Mouse (Mus musculus) layer of hippocampus, postnatal 14 days (tissue): ENCODE results near the gene Ibtk. TPM values are rescaled to one million over a fixed set of nuclear protein-coding genes. Genes with fewer than 3 reads are reported as not detected.
A peak's percentile ranks its signal among the peaks of the same experiment; 100 is the strongest.
"Not testable (repeated sequence)": the region's sequence is repeated elsewhere in the genome, so short reads cannot be mapped to it uniquely, and the experiment has no call there.

ENCODE experiments used
- DNase-seq, 2 experiments: peaks; one replicate each; pipeline ENCODE4 v3.0.0; 2021 to 2022; ENCODE audit warnings: low spot score in 2 of 2, mixed read lengths in 1 of 2
- long read RNA-seq, 2 experiments: library from polyadenylated mRNA; stranded (forward); transcript quantifications; one replicate each; pipeline ENCODE4 v2.0.0; 2021
- total RNA-seq, 2 experiments: library from RNA; stranded (reverse); gene quantifications; 2 replicates each; pipeline ENCODE4 v1.2.3; 2021

Ibtk gene
- total RNA-seq = 10 to 100 TPM; 19.5 to 20.3 TPM
- long read RNA-seq, experiment 1, full-length matches to known transcripts = 5 of 7 reads
- long read RNA-seq, experiment 1, partial matches to known transcripts = 1 of 7 reads
- long read RNA-seq, experiment 1, other reads (novel, unspliced or antisense) = 1 of 7 reads
- long read RNA-seq, experiment 2, full-length matches to known transcripts = 1 of 9 reads
- long read RNA-seq, experiment 2, partial matches to known transcripts = 3 of 9 reads
- long read RNA-seq, experiment 2, other reads (novel, unspliced or antisense) = 5 of 9 reads

DNA sequence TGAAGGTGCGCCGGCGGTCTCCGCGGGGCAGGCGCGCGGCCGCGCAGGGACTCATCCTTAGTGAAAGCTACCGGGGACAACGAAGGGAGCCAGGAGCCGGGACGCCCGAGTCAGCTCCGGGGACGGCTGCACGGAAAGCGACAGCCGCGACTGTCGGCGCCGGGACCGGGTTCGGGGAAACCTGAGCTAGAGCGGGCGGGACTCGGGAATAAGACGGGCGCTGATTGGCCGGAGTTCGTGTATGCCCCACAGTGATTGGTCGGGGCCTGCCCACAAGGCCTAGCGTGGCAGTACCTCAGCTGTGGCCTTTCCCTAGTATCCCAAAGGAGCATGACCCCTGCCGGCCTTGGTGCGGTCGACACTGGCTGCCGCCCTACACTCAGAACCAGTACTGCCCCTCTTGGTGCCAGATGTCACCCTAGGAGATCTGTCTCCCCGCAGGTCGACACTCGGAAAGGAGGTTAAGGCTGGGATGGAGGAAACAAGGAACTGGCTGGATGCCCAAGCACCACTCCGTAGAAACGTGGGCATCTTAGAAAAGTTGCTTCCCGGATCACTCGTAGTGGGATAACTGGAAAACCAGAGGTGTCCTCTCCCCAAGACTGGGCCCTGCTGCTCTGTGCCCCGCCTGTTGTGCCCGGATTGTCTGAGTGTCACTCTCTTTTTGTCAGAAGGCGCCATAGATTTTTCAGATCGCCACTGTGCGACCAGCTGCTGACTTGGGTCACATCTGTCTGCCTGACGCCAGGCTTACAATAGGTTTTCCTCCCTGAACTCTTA, at the start of gene Ibtk:
Gene Ibtk, minus strand, starts transcription at position 193 of the 780 bp plus-strand sequence.
- DNase-seq = peak; percentile 98 to 99

DNA sequence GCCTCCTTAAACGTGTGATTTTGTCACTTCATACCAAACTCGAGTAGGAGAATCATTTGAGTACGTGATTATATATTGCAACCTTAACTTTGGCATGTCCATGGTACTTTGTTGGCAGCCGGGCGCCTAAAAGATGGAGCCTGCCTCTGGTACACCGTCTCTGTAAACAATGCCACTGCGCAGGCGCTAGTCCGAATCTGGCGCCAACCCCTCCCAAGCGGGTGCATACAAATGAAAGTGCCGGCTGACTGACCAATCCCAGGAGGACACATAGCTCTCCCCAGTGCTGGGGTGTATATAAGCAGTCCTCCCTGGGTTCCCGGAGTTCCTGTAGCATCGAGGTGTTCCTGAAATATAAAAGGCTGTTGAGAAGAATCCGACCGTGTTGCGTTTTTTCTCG, 42.4 kb upstream of the Ibtk start:
- DNase-seq = not testable (repeated sequence)

DNA sequence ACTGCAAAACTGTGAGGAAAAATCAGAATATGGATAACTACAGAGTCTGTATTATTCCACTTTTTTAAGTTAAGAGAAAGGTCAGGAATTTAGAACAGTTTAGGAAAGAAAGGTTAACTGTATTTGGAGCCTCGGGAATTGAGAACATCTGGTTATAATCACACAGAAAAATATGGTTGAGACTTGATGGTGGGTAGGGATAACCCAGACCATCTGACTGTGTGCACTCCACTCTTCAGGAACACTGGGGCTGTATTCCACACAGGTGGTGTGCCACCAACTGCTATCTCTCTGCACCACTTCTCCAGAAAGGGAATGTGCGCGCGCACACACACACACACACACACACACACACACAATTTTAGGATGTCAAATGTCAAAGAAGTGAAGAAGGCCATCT, 31.1 kb upstream of the Ibtk start:
- no peak for DNase-seq

DNA sequence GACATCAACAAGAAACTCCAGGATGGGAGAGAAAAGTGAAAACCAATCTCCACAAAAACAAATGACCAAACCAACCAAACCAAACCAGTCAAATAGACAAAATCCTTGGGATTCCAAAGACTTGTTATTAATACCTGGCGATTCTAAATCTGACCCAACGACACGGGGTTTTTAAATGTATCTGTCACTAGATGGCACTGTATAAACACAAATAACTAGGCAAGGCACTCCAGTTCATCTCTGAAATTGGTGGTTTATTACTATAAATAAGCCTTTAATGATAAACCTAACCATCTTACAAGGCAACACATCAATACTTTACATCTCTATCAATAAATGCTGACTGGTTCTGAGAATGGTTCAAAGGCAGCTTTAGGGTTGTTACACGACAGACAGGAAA, 30.3 kb upstream of the Ibtk start:
- peak in 1 of 2 experiments; percentile 55 for DNase-seq

DNA sequence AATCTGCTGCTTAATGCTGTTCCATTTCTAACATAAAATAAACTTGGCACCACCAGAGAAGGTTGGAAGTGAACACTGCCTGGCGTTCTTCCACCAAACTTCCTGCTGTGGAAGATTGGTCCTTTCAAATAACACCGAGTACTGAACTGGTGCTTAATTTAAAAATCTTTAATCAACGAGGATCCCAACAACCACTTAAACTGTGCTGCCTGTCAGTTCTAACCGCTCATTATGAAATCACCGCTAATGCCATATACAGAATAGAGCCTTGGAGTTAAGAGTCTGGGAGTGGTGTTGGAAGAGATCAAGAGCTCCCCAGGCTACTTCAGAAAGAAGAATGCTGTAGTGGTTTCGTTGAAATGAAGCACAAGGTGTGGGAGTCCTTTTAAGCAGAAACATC, 28.4 kb upstream of the Ibtk start:
- DNase-seq = peak in 1 of 2 experiments; percentile 13

DNA sequence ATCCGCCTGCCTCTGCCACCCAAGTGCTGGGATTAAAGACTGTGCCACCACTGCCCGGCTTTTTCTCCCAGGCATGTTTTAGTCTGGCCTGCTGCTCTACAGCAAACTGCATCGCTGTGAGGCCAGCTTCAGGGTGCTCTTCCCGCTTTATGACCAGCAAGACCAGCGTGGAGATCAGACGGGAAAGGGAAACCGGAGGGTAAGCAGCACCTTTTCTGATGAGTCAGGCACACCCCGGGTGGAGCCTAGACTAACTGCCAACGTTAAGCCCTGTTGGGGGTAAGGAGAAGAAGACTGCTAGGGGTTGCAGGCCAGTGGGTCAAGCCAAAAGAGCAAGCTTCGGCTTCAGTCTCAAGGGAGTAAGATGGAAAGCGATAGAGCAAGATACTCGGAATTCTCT, 23.1 kb upstream of the Ibtk start:
- DNase-seq = no peak

DNA sequence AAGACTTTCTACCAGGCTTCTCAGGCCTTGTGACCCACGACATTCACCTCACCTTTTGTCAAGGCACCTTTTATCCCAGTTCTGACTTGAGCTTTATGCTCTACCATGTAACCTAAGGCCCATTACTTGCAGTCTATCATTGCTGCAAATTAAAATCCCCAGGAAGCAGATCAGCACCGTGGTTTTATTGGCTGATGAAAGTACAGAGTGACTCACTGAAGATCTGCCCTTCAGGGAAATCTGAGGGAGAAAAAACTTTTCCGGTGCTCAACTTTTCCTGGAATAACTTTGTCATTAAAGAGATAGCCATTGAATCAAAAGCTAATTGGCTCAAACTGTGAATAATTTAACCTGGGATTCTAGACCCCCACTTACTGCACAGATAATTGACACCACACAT, 22.3 kb upstream of the Ibtk start:
- no peak for DNase-seq

DNA sequence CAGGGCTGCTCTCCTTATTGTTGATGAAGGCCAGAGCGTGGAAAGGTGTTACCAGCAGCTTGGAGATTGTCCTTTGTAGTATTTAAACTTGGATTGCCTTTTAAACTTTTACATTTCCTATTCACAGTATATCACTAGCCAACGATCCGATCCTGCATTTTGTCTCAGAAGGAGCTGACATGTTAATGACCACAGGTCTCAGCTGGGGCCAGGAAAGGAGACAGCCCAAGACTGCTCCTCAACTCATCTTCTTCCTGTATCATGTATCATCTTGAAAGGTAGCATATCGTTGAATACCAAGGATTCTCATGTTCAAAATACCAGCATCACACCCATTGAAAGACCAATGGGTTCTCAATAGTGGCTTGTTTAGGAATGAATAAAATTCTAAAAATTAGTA, 21.2 kb upstream of the Ibtk start:
- DNase-seq = no peak

DNA sequence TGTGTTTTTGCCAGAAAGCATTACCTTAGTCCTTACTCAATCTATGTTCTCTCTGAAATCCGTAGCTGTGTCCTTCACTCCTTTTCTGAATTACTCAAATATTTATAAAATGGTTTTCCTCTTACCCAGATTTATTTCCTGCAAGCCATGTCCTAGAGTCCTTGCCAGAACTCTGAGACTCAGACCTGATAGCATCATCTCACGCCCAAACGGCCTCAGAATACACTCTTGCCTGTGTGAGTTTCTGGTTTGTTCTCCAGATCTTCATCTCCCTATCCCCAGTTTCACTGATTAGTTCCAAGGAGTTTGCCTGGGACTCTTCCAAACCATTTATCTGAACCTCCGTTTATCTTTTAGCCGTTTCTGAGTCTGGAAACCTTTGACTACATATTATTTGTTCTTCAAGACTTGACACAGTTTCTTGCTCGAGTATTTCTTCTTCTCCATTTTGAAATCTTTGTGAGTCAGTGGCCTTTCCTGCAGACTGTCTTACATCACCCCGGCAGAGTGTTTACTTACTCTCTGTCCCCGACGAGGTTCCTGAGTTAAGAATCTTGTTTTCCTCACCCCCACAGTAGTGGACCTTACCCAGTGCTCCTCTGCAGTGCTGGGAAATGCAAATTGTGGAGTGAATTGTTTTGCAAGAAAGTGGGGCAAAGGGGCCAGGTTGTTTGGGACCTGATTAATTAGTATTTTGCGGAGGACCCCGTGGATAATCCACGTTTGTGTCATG, 20.1 kb upstream of the Ibtk start:
- no peak for DNase-seq

DNA sequence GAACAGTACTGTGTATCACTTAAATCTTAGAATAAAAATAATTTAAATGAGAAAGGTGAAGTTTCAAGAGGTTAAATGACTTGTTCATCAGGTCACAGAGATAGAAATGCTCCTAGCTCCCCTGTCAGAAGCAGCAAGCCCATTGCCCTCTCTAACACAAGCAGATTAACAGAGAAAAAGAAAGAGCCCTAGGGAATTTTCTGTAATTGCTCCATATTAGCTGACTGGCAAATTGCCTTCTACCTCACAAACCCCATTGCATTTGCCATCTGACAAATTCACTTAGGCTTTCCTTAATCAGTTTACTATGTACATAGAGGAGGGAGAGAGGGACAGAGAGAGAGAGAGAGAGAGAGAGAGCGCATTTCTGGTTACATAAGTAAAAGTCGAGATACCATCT, 18.1 kb upstream of the Ibtk start:
- DNase-seq = no peak

DNA sequence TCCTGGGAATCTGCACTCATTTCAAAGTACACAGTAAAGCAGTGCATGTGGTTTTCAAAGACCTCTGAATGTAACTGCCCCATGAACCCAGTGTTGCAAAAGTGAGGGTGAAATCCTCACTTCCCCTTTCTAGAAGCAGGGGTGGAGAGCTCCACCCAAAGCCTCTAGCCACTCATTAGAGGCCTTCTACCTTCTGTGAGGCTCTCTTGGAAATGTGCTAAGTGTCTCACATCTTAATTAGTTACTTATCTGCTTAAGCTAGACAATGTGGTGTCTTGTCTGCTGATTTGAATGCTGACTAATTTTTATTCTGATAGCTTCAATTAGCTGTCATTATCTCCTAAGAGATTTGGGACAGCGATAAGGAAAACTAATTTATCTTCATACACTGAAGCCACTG, 13.3 kb upstream of the Ibtk start:
- DNase-seq = no peak

DNA sequence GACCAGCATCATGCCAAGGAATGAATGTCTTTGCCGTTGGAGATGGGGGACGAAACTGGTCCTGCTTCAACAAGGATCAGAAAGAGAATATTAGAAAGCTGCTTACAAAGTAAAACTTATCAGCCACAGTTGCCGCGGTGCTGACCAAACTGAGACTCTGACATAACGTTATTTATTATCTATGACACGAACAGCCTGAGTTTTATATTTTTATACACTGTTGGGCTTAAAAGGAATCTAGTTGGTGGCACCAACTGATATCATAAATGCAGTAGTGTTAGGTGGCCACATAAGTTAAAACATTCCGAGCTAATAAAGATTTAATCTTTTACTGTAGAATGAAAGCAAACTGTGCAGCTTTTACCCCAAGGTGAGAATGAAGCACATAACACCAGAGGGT, 1.7 kb upstream of the Ibtk start:
- DNase-seq = no peak

DNA sequence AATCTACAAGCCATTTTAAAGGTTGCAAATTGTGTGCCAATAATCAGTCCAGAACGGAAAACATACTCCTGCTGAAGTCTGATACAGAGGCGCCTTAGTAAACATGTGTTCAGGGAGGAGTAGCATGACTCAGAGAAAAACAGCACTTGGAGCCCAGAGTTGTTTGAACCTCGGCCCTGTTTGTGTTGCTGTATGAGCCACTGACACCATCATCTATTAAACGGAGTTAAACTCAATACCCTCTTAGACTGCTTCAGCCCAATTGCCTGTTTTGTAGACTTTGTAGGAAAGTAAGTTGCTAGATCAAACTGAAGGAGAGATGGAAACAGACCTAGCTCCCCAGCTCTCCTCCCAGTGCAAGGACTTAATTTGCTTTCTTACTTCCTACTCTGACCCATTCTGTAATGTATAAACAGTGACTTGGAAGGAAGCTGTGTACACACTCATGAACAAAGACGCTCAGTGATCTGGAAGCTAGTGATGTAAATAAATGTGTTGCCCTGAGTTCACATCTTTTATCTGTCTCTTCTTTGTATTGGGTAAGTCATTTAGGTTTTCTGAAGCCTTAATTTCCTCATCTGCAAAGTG, 882 bp upstream of the Ibtk start:
- no peak for DNase-seq

DNA sequence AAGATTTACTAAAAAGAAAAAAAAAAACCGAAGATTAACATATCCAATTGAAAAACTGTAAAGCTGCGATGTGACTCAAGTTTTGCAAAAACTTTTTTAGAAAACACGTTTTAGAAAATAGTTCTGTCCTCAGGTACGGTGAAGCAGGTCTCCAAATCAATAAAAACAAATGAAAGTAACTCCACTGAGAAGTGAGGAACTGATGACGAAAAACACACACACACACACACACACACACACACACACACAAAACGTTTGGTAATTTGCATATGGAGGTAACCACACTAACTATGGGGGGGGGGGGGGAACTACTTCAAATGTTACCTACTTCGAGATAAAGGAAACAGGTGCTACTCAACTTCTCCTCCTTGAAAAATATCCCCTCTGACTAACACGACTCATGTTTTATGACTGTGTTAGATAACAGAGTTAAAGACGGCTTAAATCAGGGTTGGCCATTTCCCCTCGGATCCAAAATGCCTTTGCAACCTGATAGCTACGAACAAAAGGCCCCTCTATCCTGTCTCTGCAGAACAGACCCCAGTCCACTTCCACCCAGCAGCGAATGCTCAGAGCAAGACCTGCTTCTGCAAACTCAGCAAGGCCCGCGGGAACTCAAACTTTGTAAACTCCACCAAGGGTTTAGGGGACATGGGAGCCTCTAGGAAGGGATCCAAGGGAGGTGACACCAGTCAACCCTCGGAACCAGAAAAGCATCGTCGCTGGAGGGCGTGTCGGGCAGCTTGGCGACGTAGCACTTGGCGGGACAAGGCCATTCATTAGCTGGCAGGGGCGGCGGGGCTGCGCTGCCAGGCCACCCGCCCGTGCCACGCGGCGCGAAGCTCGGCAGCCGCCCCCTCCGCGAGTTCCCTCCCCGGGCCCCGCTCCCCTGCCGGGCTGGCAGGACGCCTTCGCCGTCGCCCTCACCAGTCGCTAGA, 661 bp downstream of the Ibtk start:
- DNase-seq = peak in 1 of 2 experiments; percentile 75

DNA sequence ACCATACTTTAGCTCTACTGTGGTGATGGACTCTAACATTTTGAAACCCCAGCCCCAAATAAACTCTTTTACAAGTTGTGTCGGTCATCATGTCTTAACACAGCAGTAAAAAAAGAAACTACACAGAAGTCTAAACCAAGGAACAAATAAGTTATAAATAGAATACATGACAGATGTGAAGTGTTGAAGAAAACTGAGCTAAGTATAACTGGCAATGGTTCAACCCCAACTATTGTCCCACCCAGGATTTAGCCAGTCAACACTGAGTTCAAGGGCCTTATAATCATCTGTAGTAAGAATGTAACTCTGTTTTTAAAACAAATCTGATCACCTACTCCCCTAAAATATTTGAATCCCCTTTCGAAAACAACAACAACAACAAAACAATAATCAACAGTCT, 3.6 kb downstream of the Ibtk start:
- no peak for DNase-seq

DNA sequence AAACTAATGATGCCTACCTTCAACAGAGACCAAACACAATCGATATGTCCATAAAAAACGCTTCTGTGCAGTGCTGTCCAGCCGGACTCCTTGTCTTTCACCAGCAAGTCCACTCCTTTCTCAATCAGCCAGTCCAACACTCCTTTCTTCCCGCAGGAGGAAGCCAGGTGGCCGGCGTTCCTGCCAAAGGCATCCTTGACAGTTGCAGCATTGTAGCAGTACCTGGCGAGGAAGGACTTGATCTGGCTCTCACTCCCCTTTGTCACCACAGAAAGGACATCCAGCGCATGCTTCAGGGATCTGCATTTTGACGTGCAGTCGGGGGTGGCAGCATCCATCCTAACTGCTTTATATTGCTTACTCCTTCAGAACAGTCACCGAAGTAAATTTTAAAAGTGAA, 5.8 kb downstream of the Ibtk start:
- DNase-seq = no peak

DNA sequence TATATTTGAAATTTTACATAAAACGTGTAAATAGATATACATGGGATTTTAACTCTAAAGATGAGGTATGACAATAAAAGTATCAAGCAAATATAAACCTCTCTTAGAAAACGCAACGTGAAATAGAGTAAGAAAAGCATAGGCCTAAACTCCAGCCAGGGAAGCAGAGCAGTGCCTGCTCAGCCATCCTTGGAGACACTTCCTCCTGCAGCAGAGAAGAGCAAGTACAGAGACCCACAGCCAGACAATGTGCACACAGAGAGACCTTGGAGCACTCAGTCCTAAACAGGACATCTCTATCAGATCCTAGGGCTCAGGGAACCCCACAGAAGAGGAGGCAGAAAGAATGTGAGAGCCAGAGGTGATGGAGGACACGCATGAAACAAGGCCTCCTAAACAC, 7.0 kb downstream of the Ibtk start:
- DNase-seq = no peak

DNA sequence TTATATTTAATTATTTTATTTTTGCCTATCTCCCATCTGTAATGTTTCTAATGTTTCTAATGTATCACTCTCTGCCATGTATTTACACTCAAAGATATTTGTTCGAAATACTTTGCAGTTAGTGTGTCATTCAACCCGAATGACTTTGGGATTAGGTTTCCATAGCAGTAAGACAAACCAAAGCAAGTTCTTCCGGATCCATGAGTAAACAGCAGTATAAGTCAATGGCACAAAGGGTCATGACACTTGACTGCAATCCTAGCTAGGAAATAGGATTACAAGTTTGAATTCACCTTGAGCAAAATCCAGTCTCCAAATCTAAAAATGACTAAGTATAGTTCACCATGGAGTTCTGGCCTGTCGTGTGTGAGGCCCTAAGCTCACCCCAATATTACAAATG, 9.9 kb downstream of the Ibtk start:
- DNase-seq = no peak

DNA sequence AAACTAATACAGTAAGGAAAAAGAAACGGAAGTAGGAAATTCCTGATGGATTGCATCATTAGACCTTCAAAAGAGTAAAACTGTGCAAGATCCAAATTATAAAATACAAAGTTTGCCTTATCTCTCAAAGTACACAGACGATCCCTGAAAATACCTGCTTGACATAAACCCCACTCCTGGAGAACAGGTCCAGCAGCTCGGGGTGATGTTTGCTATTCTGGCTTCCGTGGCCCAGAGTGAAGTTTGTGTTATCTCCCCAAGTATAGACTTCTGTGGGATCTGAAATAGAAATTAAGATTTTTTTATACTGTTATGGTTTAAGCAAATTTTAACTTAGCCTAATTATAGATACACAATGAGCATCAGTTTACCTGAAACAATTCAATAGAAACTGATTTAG, 14.3 kb downstream of the Ibtk start:
- DNase-seq = no peak

DNA sequence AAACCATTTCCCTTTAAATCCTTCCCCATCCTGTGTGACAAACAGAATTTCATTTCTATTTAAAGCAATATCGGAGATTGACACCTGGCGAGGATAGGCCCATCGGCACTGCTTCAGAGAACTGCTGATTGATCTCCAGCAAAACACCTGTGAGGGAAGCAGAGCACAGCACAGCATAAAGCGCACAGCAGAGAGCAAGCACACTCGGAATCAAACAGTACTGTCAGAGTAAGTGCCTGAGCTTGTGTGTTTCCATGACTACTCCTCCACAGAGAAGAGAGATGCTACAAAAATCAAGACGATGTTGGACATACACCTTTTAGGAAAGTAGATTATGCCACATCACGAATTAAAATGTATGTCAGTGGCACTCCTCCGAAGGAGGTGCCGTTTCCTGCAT, 25.1 kb downstream of the Ibtk start:
- DNase-seq = no peak

DNA sequence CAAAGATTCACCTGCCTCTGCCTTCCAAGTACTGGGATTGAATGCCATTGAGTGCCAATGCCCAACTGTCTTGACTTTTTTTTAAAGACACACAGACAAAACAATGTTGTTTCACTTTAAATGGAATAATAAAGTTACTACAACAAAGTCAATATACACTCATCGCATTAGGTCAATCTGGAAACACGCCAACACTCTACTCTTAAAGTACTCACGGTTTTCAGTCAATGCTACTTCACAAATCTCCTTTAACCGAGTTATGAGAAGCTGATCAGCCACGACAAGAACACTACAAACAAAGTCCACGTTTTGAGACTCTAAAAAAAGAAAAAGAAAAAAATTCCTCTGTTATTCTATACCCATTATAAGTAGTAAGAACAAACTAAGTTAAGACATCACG, 31.8 kb downstream of the Ibtk start:
- no peak for DNase-seq
